Mouse (Mus musculus): ENCODE measurements around the gene Ift88. TPM values are rescaled to one million over a fixed set of nuclear protein-coding genes. Genes with fewer than 3 reads are reported as not detected.

The Ift88 gene
- polyA plus RNA-seq, 1 experiment, result 6.1 TPM

DNA sequence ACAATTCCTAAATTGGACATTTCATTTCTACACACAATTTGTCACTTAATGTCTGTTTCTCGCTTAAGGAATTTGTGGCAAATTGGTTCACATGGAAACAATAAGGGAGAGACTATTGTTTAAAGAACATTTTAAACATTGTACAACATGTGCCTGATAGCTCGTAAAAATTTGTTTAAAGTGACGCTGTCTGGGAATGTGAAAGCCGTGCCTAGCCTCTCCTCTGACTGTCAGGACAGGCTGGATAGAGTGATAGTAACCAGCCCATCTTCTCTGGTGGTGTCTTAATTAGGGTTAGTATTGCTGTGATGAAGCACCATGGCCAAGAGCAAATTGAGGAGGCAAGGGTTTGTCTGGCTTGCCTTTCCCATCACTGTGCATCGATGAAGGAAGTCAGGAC is 123.2 kb downstream of the Ift88 start:
- 45% methylated on average over 5 of the region's 5 CpGs for WGBS
- no peaks in the 10 kb centered on the region for H3K4me1 ChIP-seq (ENCODE audit: control insufficient read depth, insufficient read depth, low read length)
- no peak for TF ChIP-seq POLR2A (IDR thresholded peaks at IDR 0.05; ENCODE audit: borderline replicate concordance, extremely low read depth, low read depth, low read length)
- no peak for TF ChIP-seq CTCF (IDR thresholded peaks at IDR 0.05; ENCODE audit: insufficient read depth, low read length)
- H3K4me3 ChIP-seq (replicated peaks; ENCODE audit: extremely low read depth, low read depth, low read length), result no peak overlapping the region
- no peak for DNase-seq

DNA sequence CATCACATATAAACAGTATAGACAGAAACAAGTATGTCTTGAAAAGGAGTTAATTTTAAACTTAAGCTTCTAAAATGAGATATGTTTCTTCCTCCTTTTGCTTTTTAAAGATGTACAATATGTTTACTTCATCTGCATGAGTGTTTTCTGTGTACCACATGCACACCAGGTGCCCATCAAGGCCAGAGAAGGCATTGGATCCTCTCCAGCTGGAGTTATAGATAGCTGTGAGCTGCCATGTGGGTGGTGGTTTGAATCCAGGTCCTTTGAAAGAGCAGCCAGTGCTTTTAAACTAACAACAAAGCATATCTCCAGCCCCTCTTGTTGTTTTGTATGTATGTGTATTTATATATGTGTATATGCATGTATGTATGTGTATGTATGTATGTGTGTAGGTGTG is 129.1 kb downstream of the Ift88 start:
- TF ChIP-seq CTCF (IDR thresholded peaks at IDR 0.05; ENCODE audit: insufficient read depth, low read length) (no peak), POLR2A (IDR thresholded peaks at IDR 0.05; ENCODE audit: borderline replicate concordance, extremely low read depth, low read depth, low read length) (no peak)
- no peak overlapping the region for H3K4me3 ChIP-seq (replicated peaks; ENCODE audit: extremely low read depth, low read depth, low read length)
- H3K4me1 ChIP-seq (ENCODE audit: control insufficient read depth, insufficient read depth, low read length), result no peaks in the 10 kb centered on the region
- no peak for DNase-seq

DNA sequence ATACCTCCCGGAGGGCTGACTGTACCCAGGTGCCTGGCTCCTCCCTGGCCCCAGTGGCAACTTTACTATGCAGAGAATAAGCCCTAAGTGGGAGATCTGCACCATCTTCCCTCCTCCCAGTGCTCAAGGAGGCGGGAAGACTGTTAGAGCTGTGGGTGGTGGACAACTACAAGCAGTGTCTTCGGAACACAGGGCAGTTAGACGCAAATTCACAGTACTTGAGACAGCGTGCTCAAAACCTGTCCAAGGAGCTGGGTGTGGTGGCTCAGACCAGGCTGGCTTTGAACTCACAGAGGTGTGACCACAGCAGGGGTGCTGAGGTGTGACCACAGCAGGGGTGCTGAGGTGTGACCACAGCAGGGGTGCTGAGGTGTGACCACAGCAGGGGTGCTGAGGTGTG is 130.6 kb downstream of the Ift88 start:
- WGBS, result 89% methylated on average over 5 of the region's 5 CpGs
- TF ChIP-seq CTCF (IDR thresholded peaks at IDR 0.05; ENCODE audit: insufficient read depth, low read length), result no peak
- no peak for TF ChIP-seq POLR2A (IDR thresholded peaks at IDR 0.05; ENCODE audit: borderline replicate concordance, extremely low read depth, low read depth, low read length)
- Histone ChIP-seq H3K4me1 (ENCODE audit: control insufficient read depth, insufficient read depth, low read length) (no peaks in the 10 kb centered on the region), H3K4me3 (replicated peaks; ENCODE audit: extremely low read depth, low read depth, low read length) (no peak overlapping the region)
- no peak for DNase-seq

DNA sequence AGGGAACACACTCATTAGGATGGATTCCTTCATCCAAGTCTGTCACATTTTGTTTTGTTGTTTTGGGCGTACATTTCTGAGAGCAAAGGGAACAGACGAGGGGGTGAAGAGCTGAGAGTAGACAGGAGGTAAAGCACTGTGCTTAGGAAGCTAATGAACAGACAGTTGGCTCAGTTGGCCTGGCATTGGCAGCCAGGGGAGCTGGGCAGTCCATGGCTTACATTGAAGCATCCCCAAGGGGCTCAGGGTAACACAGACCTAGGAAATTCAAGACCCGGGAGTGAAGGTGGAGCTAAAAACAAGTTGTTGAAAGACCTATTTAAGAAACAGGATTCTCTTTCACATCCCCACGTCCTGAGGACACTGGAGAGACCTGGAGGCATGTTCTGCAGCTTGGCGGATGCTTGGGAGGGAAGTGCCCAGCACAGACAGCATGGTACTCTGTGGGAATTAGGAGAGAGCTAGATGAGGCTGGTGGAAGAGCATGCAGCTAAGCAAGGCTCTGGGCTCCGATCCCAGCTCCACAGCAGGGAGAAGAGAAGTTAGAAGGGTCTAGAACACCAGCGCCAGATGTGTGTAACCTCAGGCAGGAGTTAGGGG is 131.7 kb downstream of the Ift88 start:
- WGBS, result 84% methylated on average over 7 of the region's 7 CpGs
- TF ChIP-seq POLR2A (IDR thresholded peaks at IDR 0.05; ENCODE audit: borderline replicate concordance, extremely low read depth, low read depth, low read length) (no peak), CTCF (IDR thresholded peaks at IDR 0.05; ENCODE audit: insufficient read depth, low read length) (no peak)
- no peak for DNase-seq
- Histone ChIP-seq H3K4me1 (ENCODE audit: control insufficient read depth, insufficient read depth, low read length) (no peaks in the 10 kb centered on the region), H3K4me3 (replicated peaks; ENCODE audit: extremely low read depth, low read depth, low read length) (no peak overlapping the region)

DNA sequence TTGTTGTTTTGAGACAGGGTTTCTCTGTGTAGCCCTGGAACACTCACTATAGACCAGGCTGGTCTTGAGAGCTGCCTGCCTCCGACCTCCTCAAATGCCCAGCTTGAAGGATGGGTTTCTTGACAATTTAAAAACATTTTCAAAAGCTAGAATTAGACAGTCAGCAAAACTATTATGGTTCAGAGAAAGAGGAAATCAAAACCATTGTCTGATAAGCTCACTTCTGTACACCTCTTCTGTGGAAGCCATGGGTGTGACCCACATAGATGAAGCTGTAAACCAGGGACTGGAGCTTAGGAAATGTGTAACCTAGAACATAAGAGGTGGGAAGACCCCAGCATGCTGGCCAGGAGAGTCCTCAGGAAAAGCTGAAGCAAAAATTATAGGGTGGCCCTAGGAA is 133.1 kb downstream of the Ift88 start:
- DNase-seq, result no peak
- WGBS, result 66% methylated on average over 1 of the region's 1 CpGs
- Histone ChIP-seq H3K4me1 (ENCODE audit: control insufficient read depth, insufficient read depth, low read length) (no peaks in the 10 kb centered on the region), H3K4me3 (replicated peaks; ENCODE audit: extremely low read depth, low read depth, low read length) (no peak overlapping the region)
- TF ChIP-seq CTCF (IDR thresholded peaks at IDR 0.05; ENCODE audit: insufficient read depth, low read length) (no peak), POLR2A (IDR thresholded peaks at IDR 0.05; ENCODE audit: borderline replicate concordance, extremely low read depth, low read depth, low read length) (no peak)

DNA sequence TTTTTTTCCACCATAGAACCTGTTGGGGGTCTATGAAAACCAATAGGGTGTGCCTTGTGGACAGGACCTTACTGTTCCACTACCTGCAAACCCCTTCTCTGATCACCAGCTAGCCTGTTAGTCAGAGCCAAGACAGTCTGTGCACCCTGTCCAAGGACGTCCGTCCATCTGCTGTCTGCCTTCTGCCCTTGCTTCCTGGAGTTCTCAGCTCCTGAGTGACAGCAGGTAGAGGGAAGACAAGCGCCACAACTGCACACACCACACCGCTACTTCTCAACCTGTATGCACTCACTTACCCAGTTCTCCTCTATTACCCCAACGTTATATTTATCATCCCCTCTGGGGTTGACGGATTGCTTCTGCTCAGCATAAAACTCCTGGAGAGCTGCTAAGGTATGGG is 141.8 kb downstream of the Ift88 start:
- DNase-seq, result no peak
- Histone ChIP-seq H3K4me3 (replicated peaks; ENCODE audit: extremely low read depth, low read depth, low read length) (no peak overlapping the region), H3K4me1 (ENCODE audit: control insufficient read depth, insufficient read depth, low read length) (peaks cover 2% of the 10 kb centered on the region)
- TF ChIP-seq POLR2A (IDR thresholded peaks at IDR 0.05; ENCODE audit: borderline replicate concordance, extremely low read depth, low read depth, low read length) (no peak), CTCF (IDR thresholded peaks at IDR 0.05; ENCODE audit: insufficient read depth, low read length) (no peak)
- 85% methylated on average over 6 of the region's 6 CpGs for WGBS

Other genes starting within 250 kb of the Ift88 start
- 23.3 and 36.9 TPM in 2 replicates for gene Cryl1, start 25.5 kb upstream of the Ift88 start, polyA plus RNA-seq (2012; rRNA removed)
- 16.5 and 24.0 TPM in 2 replicates for gene Il17d, start 100.7 kb downstream of the Ift88 start, polyA plus RNA-seq (2012; rRNA removed)
- 9.3 and 18.2 TPM in 2 replicates for gene Eef1akmt1, start 147.6 kb downstream of the Ift88 start, polyA plus RNA-seq (2012; rRNA removed)
- gene Xpo4, start 241.4 kb downstream of the Ift88 start, polyA plus RNA-seq (2012; rRNA removed), result 2.3 and 3.8 TPM in 2 replicates